Mouse (Mus musculus): ENCODE measurements at regions not wholly inside any gene's neighbourhood (a gene's known extent, or its start where the extent isn't known, plus 50 kb on each side); places are given as distances from the start of the nearest gene placed in this dataset.

DNA sequence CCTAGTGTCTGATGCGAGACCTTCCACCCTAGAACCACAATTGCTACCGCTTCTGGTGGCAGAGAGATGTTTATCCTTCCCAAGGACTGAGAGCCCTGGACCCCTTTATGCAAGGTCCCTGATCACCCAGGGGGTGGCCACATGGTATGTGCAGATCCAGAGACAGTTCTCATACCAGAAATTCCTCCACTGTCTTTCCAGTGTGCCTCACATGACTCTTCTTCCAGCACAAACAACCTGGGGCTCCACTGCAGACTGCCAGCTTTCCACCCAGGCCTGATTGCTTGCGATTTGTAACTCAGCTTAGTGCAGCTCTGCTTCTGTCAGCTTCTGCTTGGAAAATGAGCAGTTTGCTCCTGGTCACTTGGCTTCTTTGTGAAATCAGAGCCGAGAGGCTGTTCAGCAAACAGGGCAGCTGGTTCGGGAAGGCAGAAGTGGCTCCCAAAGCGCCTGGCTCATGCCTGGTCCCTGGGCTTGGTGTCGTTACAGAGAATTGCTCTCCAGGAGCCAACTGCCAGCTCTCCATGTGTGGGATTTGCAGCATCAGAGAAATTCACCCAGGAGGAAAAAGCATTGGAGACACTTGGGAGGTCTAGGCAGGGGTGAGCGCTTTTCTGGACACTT lies 174.9 kb upstream of the Lef1 start:
- TF ChIP-seq CTCF (IDR thresholded peaks at IDR 0.05; ENCODE audit: low read depth, low read length) (no peak), POLR2A (IDR thresholded peaks at IDR 0.05; ENCODE audit: borderline replicate concordance, low read depth, low read length) (no peak)
